Mouse (Mus musculus): ENCODE measurements at regions not wholly inside any gene's neighbourhood (a gene's known extent, or its start where the extent isn't known, plus 50 kb on each side); places are given as distances from the start of the nearest gene placed in this dataset.

- Histone ChIP-seq H3K27me3 (ENCODE audit: control insufficient read depth, insufficient read depth, insufficient read length) (no peaks in the 10 kb centered on the region), H3ac (ENCODE audit: control insufficient read depth, insufficient read length, low read depth) (no peak overlapping the region), H3K4me3 (ENCODE audit: insufficient read depth, poor library complexity, severe bottlenecking) (no peak overlapping the region), H3K79me3 (ENCODE audit: low read depth) (no peaks in the 10 kb centered on the region), H3K36me3 (ENCODE audit: control insufficient read depth, insufficient read depth) (no peaks in the 10 kb centered on the region), H3K79me2 (ENCODE audit: control insufficient read depth, insufficient read depth) (no peaks in the 10 kb centered on the region)
- no peak for TF ChIP-seq MYOG (IDR thresholded peaks at IDR 0.05; ENCODE audit: control insufficient read depth, extremely low read depth, insufficient read length)
- TF ChIP-seq FOSL1 (IDR thresholded peaks at IDR 0.05; ENCODE audit: insufficient read depth, low read length, poor library complexity, severe bottlenecking) = no peak
- TF ChIP-seq CTCF (IDR thresholded peaks at IDR 0.05; ENCODE audit: control insufficient read depth, insufficient read depth, insufficient read length) = no peak
- TF ChIP-seq USF1 (IDR thresholded peaks at IDR 0.05; ENCODE audit: low read depth) = no peak
- no peak for TF ChIP-seq MYOD1 (IDR thresholded peaks at IDR 0.05; ENCODE audit: control insufficient read depth, insufficient read length, low read depth)
- TF ChIP-seq CEBPB (IDR thresholded peaks at IDR 0.05; ENCODE audit: low read depth) = no peak
- TF ChIP-seq MAX (IDR thresholded peaks at IDR 0.05) = no peak
These were observed 101.9 kb upstream of the Rnd3 start for GRCm38 (mm10) chr2:51250798-51251197.

GRCm38 (mm10) chr2:51241573-51241972 is 92.7 kb upstream of the Rnd3 start:
- Histone ChIP-seq H3K79me2 (ENCODE audit: control insufficient read depth, insufficient read depth) (no peaks in the 10 kb centered on the region), H3ac (ENCODE audit: control insufficient read depth, insufficient read length, low read depth) (no peak overlapping the region), H3K79me3 (ENCODE audit: low read depth) (no peaks in the 10 kb centered on the region), H3K27me3 (ENCODE audit: control insufficient read depth, insufficient read depth, insufficient read length) (no peaks in the 10 kb centered on the region), H3K36me3 (ENCODE audit: control insufficient read depth, insufficient read depth) (no peaks in the 10 kb centered on the region), H3K4me3 (ENCODE audit: insufficient read depth, poor library complexity, severe bottlenecking) (no peak overlapping the region)
- TF ChIP-seq FOSL1 (IDR thresholded peaks at IDR 0.05; ENCODE audit: insufficient read depth, low read length, poor library complexity, severe bottlenecking) (no peak), USF1 (IDR thresholded peaks at IDR 0.05; ENCODE audit: low read depth) (no peak), CTCF (IDR thresholded peaks at IDR 0.05; ENCODE audit: control insufficient read depth, insufficient read depth, insufficient read length) (no peak), MYOD1 (IDR thresholded peaks at IDR 0.05; ENCODE audit: control insufficient read depth, insufficient read length, low read depth) (no peak), MAX (IDR thresholded peaks at IDR 0.05) (no peak), MYOG (IDR thresholded peaks at IDR 0.05; ENCODE audit: control insufficient read depth, extremely low read depth, insufficient read length) (no peak), CEBPB (IDR thresholded peaks at IDR 0.05; ENCODE audit: low read depth) (no peak)

GRCm38 (mm10) chr2:51240000-51240399 is 91.1 kb upstream of the Rnd3 start:
- no peak overlapping the region for H3K4me3 ChIP-seq (ENCODE audit: insufficient read depth, poor library complexity, severe bottlenecking)
- H3ac ChIP-seq (ENCODE audit: control insufficient read depth, insufficient read length, low read depth) = no peak overlapping the region
- H3K36me3 ChIP-seq (ENCODE audit: control insufficient read depth, insufficient read depth) = no peaks in the 10 kb centered on the region
- H3K27me3 ChIP-seq (ENCODE audit: control insufficient read depth, insufficient read depth, insufficient read length) = no peaks in the 10 kb centered on the region
- no peaks in the 10 kb centered on the region for H3K79me2 ChIP-seq (ENCODE audit: control insufficient read depth, insufficient read depth)
- H3K79me3 ChIP-seq (ENCODE audit: low read depth) = no peaks in the 10 kb centered on the region
- TF ChIP-seq USF1 (IDR thresholded peaks at IDR 0.05; ENCODE audit: low read depth) (no peak), FOSL1 (IDR thresholded peaks at IDR 0.05; ENCODE audit: insufficient read depth, low read length, poor library complexity, severe bottlenecking) (no peak), MYOG (IDR thresholded peaks at IDR 0.05; ENCODE audit: control insufficient read depth, extremely low read depth, insufficient read length) (no peak), CTCF (IDR thresholded peaks at IDR 0.05; ENCODE audit: control insufficient read depth, insufficient read depth, insufficient read length) (no peak), CEBPB (IDR thresholded peaks at IDR 0.05; ENCODE audit: low read depth) (no peak), MYOD1 (IDR thresholded peaks at IDR 0.05; ENCODE audit: control insufficient read depth, insufficient read length, low read depth) (no peak)

- Histone ChIP-seq H3K79me2 (ENCODE audit: control insufficient read depth, insufficient read depth) (no peaks in the 10 kb centered on the region), H3K4me3 (ENCODE audit: insufficient read depth, poor library complexity, severe bottlenecking) (no peak overlapping the region), H3ac (ENCODE audit: control insufficient read depth, insufficient read length, low read depth) (no peak overlapping the region), H3K79me3 (ENCODE audit: low read depth) (no peaks in the 10 kb centered on the region), H3K27me3 (ENCODE audit: control insufficient read depth, insufficient read depth, insufficient read length) (no peaks in the 10 kb centered on the region), H3K36me3 (ENCODE audit: control insufficient read depth, insufficient read depth) (no peaks in the 10 kb centered on the region)
- TF ChIP-seq CTCF (IDR thresholded peaks at IDR 0.05; ENCODE audit: control insufficient read depth, insufficient read depth, insufficient read length) (no peak), MYOG (IDR thresholded peaks at IDR 0.05; ENCODE audit: control insufficient read depth, extremely low read depth, insufficient read length) (no peak), MYOD1 (IDR thresholded peaks at IDR 0.05; ENCODE audit: control insufficient read depth, insufficient read length, low read depth) (no peak), CEBPB (IDR thresholded peaks at IDR 0.05; ENCODE audit: low read depth) (no peak), FOSL1 (IDR thresholded peaks at IDR 0.05; ENCODE audit: insufficient read depth, low read length, poor library complexity, severe bottlenecking) (no peak), MAX (IDR thresholded peaks at IDR 0.05) (no peak), USF1 (IDR thresholded peaks at IDR 0.05; ENCODE audit: low read depth) (no peak)
These were observed 90.1 kb upstream of the Rnd3 start for GRCm38 (mm10) chr2:51238992-51239391.

GRCm38 (mm10) chr2:51238131-51238931 is 89.4 kb upstream of the Rnd3 start:
- Histone ChIP-seq H3K36me3 (ENCODE audit: control insufficient read depth, insufficient read depth) (no peaks in the 10 kb centered on the region), H3K4me3 (ENCODE audit: insufficient read depth, poor library complexity, severe bottlenecking) (no peak overlapping the region), H3K27me3 (ENCODE audit: control insufficient read depth, insufficient read depth, insufficient read length) (no peaks in the 10 kb centered on the region), H3K79me3 (ENCODE audit: low read depth) (no peaks in the 10 kb centered on the region), H3ac (ENCODE audit: control insufficient read depth, insufficient read length, low read depth) (no peak overlapping the region), H3K79me2 (ENCODE audit: control insufficient read depth, insufficient read depth) (no peaks in the 10 kb centered on the region)
- peak; percentile 24 for TF ChIP-seq FOSL1 (IDR thresholded peaks at IDR 0.05; ENCODE audit: insufficient read depth, low read length, poor library complexity, severe bottlenecking)
- peak; percentile 39 for TF ChIP-seq MYOD1 (IDR thresholded peaks at IDR 0.05; ENCODE audit: control insufficient read depth, insufficient read length, low read depth)
- no peak for TF ChIP-seq MAX (IDR thresholded peaks at IDR 0.05)

Data from C2C12 (cell line).